Mouse (Mus musculus) erythroid progenitor cell, adult 5-6 weeks (primary cell): ENCODE measurements around the gene Rad51b. TPM values are rescaled to one million over a fixed set of nuclear protein-coding genes. Genes with fewer than 3 reads are reported as not detected.

Experiments
- ATAC-seq: replicated peaks from 2 replicates; pipeline ENCODE4 v1.8.0; 2016; ENCODE audit warnings: moderate number of reproducible peaks, mild to moderate bottlenecking, moderate TSS enrichment, inconsistent platforms; ENCODE audit not compliant: poor library complexity, low FRiP score, severe bottlenecking
- total RNA-seq, 2 experiments: library from RNA; stranded (forward) in 1 of 2; stranded (reverse) in 1 of 2; fragments of 150-400 nt in 1 of 2; fragments of 186-747, 209-891 nt in 1 of 2; gene quantifications; 2 replicates each; pipeline versions ENCODE4 v1.2.3 to v1.2.4; 2015 to 2017; ENCODE audit warnings: low replicate concordance in 2 of 2

The Rad51b gene
- total RNA-seq, 2 experiments from 2014 or later, result 9.5 to 12.6 TPM

DNA sequence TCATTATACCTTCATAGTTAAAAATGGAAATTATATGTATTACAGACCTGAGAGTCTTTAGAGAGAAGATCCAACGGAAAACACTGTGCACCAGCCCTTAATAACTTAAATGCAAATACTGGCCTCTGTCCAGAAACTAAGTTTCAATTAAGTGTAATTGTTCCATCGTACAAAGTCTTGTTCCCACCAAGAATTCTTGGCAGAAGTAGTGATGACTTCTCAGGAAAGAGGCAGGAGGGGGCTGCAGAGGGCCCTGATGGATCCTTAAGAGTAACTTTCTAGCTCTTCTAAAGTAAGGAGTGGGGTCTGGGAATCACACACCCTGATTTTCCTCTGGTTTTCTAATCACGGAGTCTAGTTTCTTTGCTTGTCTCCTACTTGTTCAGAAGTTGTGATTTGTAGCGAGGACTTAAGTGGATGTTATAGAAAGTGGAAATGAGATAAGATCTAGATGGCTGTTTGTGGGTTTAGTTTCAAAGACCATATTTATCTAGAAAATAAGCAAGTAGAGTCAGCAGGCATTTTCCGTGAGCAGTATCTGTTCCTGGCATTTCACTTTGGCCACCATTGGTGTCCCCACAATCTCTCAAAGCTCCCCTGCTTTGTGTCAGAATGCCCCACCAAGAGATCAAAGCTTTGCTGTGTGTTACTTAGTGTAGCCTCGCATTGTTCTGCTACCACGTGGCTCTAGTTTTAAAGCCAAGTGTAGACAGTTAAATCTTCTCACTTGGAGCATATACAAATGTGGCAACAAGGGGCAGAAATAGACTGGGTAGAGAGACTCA lies 132.6 kb downstream of the Rad51b start:
- no peak for ATAC-seq

GRCm38 (mm10) chr12:79431138-79431537 lies 134.1 kb downstream of the Rad51b start:
- no peak for ATAC-seq

DNA sequence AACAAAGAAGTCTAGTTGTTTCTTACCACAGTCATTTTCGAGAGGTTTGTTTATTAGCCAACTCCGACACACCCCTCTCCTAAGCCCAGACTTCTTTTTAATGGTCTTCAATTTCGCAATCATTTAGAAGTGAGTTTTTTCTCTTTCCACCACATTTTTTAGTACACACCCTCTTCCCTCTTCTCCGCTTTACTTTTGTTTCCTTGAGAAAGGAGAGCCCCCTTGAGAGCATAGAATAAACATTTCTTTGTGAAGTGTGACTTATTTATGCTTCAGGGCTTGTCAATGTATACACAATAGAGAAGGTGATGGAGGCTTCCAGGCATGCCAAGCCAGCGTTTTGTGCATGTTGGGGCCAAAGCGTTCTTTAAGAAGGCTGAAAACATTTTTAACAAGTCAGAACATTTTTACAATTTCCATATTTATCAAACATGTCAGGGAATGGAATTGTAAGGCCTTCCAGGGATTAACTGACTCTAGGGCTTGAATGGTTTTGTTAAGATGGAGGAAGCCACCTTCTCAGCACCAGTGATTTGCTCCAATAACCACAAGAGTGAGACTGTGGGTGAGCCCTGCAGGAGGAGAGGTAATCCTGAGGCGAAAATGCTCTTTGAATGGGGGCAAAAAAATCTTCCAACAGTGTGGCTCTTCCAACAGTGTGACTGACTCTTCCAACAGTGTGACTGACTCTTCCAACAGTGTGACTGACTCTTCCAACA lies 136.8 kb downstream of the Rad51b start:
- no peak for ATAC-seq

DNA sequence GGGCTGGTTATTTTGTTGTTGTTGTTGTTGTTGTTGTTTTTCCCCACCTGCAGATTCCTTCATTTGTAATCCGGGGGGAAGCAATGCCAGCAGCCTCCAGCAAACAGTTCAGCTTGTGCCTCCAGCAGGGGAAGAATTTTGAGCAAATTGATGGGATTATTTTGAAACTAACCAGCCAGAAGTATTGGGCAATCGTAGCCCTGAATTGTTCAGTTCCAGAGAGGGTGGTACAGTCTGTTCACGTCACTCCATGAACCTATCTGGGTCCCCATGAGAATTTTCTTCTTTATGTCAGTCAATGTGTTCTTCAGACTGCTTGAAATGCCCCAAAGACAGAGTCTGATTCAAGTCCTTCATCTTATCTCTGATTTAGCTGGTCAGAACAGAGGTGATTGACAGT lies 138.4 kb downstream of the Rad51b start:
- no peak for ATAC-seq

- no peak for ATAC-seq
These were observed 139.0 kb downstream of the Rad51b start for GRCm38 (mm10) chr12:79436035-79436434.

- ATAC-seq, result no peak
These were observed 139.8 kb downstream of the Rad51b start for GRCm38 (mm10) chr12:79436892-79437291.

DNA sequence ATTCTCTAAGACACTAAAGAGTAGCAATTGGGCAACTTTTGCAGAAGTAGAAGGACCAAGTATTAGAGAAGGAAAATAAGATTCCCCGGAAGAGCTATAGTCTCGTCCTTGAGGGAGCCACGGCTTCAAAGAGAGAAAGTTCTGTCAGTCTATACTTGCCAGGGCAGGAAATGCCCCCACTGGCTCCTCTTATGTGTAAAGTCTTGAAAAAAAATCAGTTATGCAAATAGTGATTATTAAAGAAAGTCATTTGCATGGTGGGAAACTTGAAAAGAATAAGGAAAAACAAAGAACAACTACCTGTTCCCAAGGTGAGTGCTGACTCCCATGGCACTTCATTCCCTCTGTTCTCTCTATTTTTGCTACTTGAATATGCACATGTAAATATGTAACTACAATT lies 140.5 kb downstream of the Rad51b start:
- no peak for ATAC-seq

DNA sequence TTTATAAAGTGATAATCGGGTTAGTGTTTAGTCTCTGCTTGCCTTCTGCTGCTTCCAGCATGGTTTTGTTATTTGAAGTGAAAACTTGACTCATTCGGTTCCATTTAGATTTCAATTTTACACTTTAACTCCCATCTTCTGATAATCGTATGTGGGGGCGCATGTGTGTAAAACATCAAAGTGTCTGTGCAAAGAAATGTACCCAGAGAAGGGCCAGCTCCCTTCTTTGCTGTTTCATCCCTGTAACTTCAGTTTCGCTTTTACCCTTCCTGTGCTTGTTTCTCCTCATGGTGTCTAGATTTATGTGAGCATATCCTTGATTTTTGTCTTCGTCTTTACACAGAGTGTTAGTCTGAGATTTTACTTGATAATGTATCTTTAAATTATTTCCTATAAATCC lies 142.9 kb downstream of the Rad51b start:
- no peak for ATAC-seq

GRCm38 (mm10) chr12:79441210-79442005 lies 144.3 kb downstream of the Rad51b start:
- ATAC-seq, result no peak

- no peak for ATAC-seq
These were observed 145.0 kb downstream of the Rad51b start for GRCm38 (mm10) chr12:79442126-79442525.

DNA sequence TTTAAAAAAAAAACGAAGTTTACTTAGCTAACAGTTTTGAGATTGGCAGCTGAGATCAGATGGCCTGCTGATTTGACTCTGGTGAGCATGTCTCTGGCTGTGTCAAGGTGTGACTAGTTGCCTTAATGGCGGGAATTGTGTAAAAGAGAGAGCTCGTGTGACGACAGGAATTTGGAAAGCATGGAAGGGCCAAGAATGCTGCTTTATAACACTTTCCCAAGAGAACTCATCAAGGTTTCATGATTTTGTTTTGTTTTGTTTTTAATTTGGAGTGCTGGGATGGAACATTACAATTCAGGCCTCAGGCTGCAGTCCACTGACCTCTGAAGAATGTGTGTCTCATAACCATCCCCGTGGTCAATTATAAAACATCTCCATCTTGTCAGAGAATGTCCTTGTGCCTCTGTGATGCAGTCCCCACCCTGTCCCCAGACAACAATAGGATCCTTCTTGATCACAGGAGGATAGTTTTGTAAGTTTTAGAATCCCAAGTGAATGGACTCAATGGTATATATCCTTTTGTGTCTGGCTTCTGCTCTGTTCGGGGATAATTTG lies 145.8 kb downstream of the Rad51b start:
- no peak for ATAC-seq

- ATAC-seq, result no peak
These were observed 147.6 kb downstream of the Rad51b start for GRCm38 (mm10) chr12:79444646-79445045.

- ATAC-seq, result no peak
These were observed 150.0 kb downstream of the Rad51b start for GRCm38 (mm10) chr12:79447039-79447438.

- ATAC-seq, result no peak
These were observed 152.8 kb downstream of the Rad51b start for GRCm38 (mm10) chr12:79449817-79450411.

DNA sequence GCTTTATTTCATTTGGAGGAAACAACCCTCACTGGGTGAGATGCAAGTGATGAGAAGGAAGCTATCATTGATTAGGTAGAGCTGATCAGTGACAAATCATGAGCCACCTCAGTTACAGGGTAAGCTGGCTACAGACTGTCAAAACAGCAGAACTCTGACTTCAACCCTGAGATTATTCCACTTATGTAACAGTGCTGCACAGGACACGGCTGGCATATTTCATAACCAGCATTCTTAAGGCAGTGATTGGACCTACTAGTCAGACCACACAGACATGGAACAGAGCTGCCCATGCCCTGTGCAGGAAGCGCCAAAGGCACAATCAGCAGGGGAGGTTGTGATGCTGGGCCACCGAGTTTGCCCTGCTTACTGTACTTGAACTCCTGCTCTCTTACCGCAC lies 155.8 kb downstream of the Rad51b start:
- no peak for ATAC-seq

DNA sequence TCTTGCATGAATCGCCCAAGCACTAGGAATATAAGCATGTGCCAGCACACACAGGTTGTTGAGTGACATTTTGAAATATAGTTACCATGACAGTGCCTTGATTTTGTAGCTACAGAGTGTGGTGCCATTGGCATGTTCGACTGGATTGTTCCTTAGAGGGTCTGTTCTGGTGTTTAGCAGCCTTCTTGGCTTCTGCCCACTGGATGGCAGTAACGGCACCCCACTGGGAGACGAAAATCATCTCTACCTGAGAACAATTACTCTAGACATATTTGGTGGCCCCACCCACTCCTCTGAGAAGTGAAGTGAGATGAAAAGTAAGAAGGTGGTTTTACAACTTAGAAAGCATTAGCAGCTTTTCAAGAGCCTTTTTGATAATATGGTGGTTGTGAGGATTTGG lies 156.9 kb downstream of the Rad51b start:
- no peak for ATAC-seq

GRCm38 (mm10) chr12:79455061-79455847 lies 158.2 kb downstream of the Rad51b start:
- ATAC-seq, result no peak

GRCm38 (mm10) chr12:79455848-79456164 lies 158.7 kb downstream of the Rad51b start:
- ATAC-seq, result no peak

DNA sequence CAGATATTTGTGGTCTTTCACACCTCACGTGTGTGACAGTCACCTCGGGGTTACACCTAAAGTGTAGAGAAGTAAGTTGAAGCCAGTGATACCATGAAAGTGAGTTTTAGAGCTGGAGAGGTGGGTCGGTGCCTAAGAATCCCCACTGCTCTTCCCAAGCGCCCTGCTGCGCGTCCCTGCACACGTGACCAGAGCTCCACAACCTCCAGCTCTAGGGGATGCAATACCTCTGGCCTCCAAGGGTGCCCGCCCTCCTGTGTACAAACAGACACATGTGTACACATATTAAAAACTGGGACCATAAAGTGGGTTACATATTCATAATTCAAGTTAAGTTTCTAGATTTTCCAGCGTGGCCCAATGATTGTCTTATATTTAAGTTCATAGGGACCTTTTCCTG lies 159.2 kb downstream of the Rad51b start:
- no peak for ATAC-seq
